Mouse (Mus musculus) kidney, adult 2 months (tissue): ENCODE results near the gene St14.

Experiments used
- CTCF ChIP-seq: fragments of 200-500 bp; conservative IDR thresholded peaks from 2 replicates; pipeline ENCODE4 v1.5.1; 2011; ENCODE audit warnings: low read depth, mild to moderate bottlenecking, control low read depth, low read length, moderate library complexity, mixed read lengths; ENCODE audit not compliant: insufficient read depth, insufficient read length
- POLR2A ChIP-seq: fragments of 200-500 bp; IDR thresholded peaks from one replicate; pipeline ENCODE4 v1.6.1; 2011; ENCODE audit warnings: low read depth, low read length, control low read depth

DNA sequence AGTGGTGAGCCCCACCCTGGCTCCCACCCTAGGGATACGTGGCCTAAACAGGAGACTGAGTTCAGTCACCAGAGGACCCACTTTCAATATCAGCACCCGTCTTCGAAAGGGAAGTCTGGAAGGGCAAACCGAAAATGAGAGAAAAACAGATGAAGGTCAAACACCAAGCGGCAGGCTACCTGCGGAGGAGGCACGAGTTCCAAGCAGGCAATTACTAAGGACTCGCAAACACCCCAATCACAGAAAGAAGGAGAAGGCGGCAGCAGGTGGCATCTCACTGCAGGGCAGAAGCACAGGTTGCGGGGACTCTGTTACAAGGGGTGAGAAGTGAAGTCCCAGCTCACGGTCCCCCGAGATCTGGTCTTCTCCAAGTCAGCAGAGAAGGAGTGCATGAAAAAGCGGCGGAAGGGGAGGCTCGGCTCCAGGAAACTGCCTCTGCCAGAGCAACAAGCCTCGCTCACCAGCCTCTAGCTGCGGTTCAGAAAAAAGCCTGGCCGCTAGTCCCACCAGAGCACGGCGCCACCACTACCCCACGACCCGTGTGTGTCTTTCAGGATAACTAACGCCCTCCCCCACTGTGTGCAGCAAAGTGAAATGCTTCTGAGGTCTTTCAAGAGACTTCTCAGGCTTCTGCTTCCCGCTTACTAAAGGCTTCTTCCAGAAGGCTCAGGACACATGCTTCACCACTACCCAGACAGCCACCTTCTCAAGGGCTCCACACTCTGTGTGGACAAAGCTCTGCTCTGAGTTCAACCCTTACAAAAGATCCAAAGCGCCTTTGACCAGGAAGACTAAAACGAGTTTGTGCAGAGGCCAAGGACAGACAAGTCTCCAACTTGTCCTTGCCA, 1.1 kb downstream of the St14 start:
- TF ChIP-seq POLR2A = no peak
- no peak for TF ChIP-seq CTCF
